Mouse (Mus musculus): ENCODE measurements around the gene Vmn2r58. TPM values are rescaled to one million over a fixed set of nuclear protein-coding genes. Genes with fewer than 3 reads are reported as not detected.
"Not testable (repeated sequence)": the region's sequence is repeated elsewhere in the genome, so short reads cannot be mapped to it uniquely, and the experiment has no call there.

Gene Vmn2r58
- not detected in 2 replicates for polyA plus RNA-seq (2015; fragmentation: Nextera tagmentation; extraction: Ambion mirVana)

- not testable (repeated sequence) for H3K27me3 ChIP-seq (replicated peaks); H3K9ac ChIP-seq; H3K4me1 ChIP-seq; H3K4me3 ChIP-seq (replicated peaks); H3K4me2 ChIP-seq; ATAC-seq (ENCODE audit: insufficient read depth, low FRiP score, low read depth); H3K27ac ChIP-seq; H3K36me3 ChIP-seq; H3K9me3 ChIP-seq
- WGBS, result 70% methylated on average over 5 of the region's 5 CpGs
Measured at GRCm38 (mm10) chr7:41872612-41873011, at the start of gene Vmn2r58. Gene Vmn2r58, minus strand, starts transcription at chr7:41872712.

Other genes starting within 250 kb of the Vmn2r58 start
- 8.5 and 9.6 TPM in 2 replicates for gene Zfp788, start 239.5 kb downstream of the Vmn2r58 start, polyA plus RNA-seq (2015; fragmentation: Nextera tagmentation; extraction: Ambion mirVana)
- not detected in 2 replicates for gene Vmn2r59, start 186.3 kb upstream of the Vmn2r58 start, polyA plus RNA-seq (2015; fragmentation: Nextera tagmentation; extraction: Ambion mirVana)
- gene Vmn2r60, start 235.1 kb upstream of the Vmn2r58 start, polyA plus RNA-seq (2015; fragmentation: Nextera tagmentation; extraction: Ambion mirVana), result not detected in 2 replicates

Measured in stomach, embryonic 15.5 days (tissue).